Mouse (Mus musculus): ENCODE measurements around the gene Ascc1.

DNA sequence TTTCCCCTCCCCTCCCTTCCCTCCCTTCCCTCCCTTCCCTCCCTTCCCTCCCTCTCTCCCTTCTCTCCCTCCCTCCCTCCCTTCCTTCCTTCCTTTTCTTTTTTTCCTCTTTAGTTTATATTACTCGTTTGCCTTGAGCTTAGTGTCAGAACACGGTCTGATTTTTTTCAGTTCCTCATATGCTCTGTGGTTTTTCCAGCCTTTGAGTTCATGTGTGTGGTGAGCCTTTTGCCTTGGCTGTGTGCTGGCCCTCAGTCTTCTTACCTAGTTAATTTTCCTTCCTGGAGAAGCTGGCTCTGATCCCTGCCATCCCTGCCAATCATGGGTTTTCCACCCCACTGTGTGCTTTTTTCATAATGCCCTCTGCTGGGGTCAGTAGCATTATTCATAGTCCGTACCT is 6.5 kb downstream of the Ascc1 start:
- TF ChIP-seq CTCF (IDR thresholded peaks at IDR 0.05) (no peak), EP300 (IDR thresholded peaks at IDR 0.05) (no peak)

Data from lung, postnatal 0 days (tissue).